Mouse (Mus musculus): Measurements from ENCODE around the gene Hipk3.

Gene Hipk3

GRCm38 (mm10) chr2:104493951-104494800, at the start of gene Hipk3:
Gene Hipk3, minus strand, starts transcription at chr2:104494446.
- peak; percentile 94 for DNase-seq (ENCODE audit: low read depth)

- no peak for DNase-seq (ENCODE audit: low read depth)
Observed at GRCm38 (mm10) chr2:104540286-104540685, 46.0 kb upstream of the Hipk3 start.

- DNase-seq (ENCODE audit: low read depth), result no peak
Observed at GRCm38 (mm10) chr2:104534751-104535150, 40.5 kb upstream of the Hipk3 start.

- no peak for DNase-seq (ENCODE audit: low read depth)
Observed at GRCm38 (mm10) chr2:104532548-104532947, 38.3 kb upstream of the Hipk3 start.

- no peak for DNase-seq (ENCODE audit: low read depth)
Observed at GRCm38 (mm10) chr2:104526559-104526958, 32.3 kb upstream of the Hipk3 start.

- DNase-seq (ENCODE audit: low read depth), result peak; percentile 89
Observed at GRCm38 (mm10) chr2:104525506-104525905, 31.3 kb upstream of the Hipk3 start.

GRCm38 (mm10) chr2:104511622-104512021, 17.4 kb upstream of the Hipk3 start:
- no peak for DNase-seq (ENCODE audit: low read depth)

GRCm38 (mm10) chr2:104502388-104502787, 8.1 kb upstream of the Hipk3 start:
- no peak for DNase-seq (ENCODE audit: low read depth)

- DNase-seq (ENCODE audit: low read depth), result no peak
Observed at GRCm38 (mm10) chr2:104501091-104501490, 6.8 kb upstream of the Hipk3 start.

- DNase-seq (ENCODE audit: low read depth), result peak; percentile 19
Observed at GRCm38 (mm10) chr2:104497771-104498170, 3.5 kb upstream of the Hipk3 start.

- DNase-seq (ENCODE audit: low read depth), result no peak
Observed at GRCm38 (mm10) chr2:104497231-104497630, 3.0 kb upstream of the Hipk3 start.

- no peak for DNase-seq (ENCODE audit: low read depth)
Observed at GRCm38 (mm10) chr2:104496206-104496605, 2.0 kb upstream of the Hipk3 start.

GRCm38 (mm10) chr2:104494801-104495185, 547 bp upstream of the Hipk3 start:
- no peak for DNase-seq (ENCODE audit: low read depth)

GRCm38 (mm10) chr2:104493021-104493950, 960 bp downstream of the Hipk3 start:
- DNase-seq (ENCODE audit: low read depth), result peak; percentile 94

- DNase-seq (ENCODE audit: low read depth), result no peak
Observed at GRCm38 (mm10) chr2:104491221-104491795, 2.9 kb downstream of the Hipk3 start.

GRCm38 (mm10) chr2:104490761-104491160, 3.5 kb downstream of the Hipk3 start:
- DNase-seq (ENCODE audit: low read depth), result no peak

GRCm38 (mm10) chr2:104489851-104490250, 4.4 kb downstream of the Hipk3 start:
- no peak for DNase-seq (ENCODE audit: low read depth)

GRCm38 (mm10) chr2:104484438-104484837, 9.8 kb downstream of the Hipk3 start:
- DNase-seq (ENCODE audit: low read depth), result no peak

GRCm38 (mm10) chr2:104482156-104482555, 12.1 kb downstream of the Hipk3 start:
- no peak for DNase-seq (ENCODE audit: low read depth)

- no peak for DNase-seq (ENCODE audit: low read depth)
Observed at GRCm38 (mm10) chr2:104479054-104479453, 15.2 kb downstream of the Hipk3 start.

- no peak for DNase-seq (ENCODE audit: low read depth)
Observed at GRCm38 (mm10) chr2:104477398-104478015, 16.7 kb downstream of the Hipk3 start.

- no peak for DNase-seq (ENCODE audit: low read depth)
Observed at GRCm38 (mm10) chr2:104472056-104472455, 22.2 kb downstream of the Hipk3 start.

Data from NIH3T3 (cell line).